Mouse (Mus musculus) limb, embryonic 12.5 days (tissue): ENCODE results near the gene Iqschfp. TPM values are rescaled to one million over a fixed set of nuclear protein-coding genes. Genes with fewer than 3 reads are reported as not detected.

Experiments used
- ATAC-seq: fragments of 200-750 bp; cut with Nextera tagmentation; 2 replicates; pipeline ENCODE4 v1.8.0; 2017; ENCODE audit warnings: low read depth, moderate TSS enrichment; ENCODE audit not compliant: insufficient number of reproducible peaks, insufficient read depth, low FRiP score, low TSS enrichment
- H3K27ac ChIP-seq: fragments of 300-500 bp; sonication (generic); 2 replicates; pipeline ENCODE4 v1.5.1; 2016; ENCODE audit warnings: mild to moderate bottlenecking, moderate library complexity
- H3K27me3 ChIP-seq: fragments of 300-500 bp; sonication (generic); 2 replicates; pipeline ENCODE4 v1.6.1; 2016; ENCODE audit warnings: mild to moderate bottlenecking, moderate library complexity
- H3K36me3 ChIP-seq: fragments of 300-500 bp; sonication (generic); 2 replicates; pipeline ENCODE4 v1.6.1; 2016; ENCODE audit warnings: mild to moderate bottlenecking, moderate library complexity
- H3K4me1 ChIP-seq: fragments of 300-500 bp; sonication (generic); replicated peaks from 2 replicates; pipeline ENCODE4 v1.6.1; 2016
- H3K4me2 ChIP-seq: fragments of 300-500 bp; sonication (generic); 2 replicates; pipeline ENCODE4 v1.6.1; 2016; ENCODE audit warnings: mild to moderate bottlenecking, moderate library complexity
- H3K4me3 ChIP-seq: fragments of 300-500 bp; sonication (generic); replicated peaks from 2 replicates; pipeline ENCODE4 v1.5.1; 2016; ENCODE audit warnings: mild to moderate bottlenecking
- H3K9ac ChIP-seq: fragments of 300-500 bp; sonication (generic); replicated peaks from 2 replicates; pipeline ENCODE4 v1.6.1; 2016; ENCODE audit warnings: mild to moderate bottlenecking, moderate library complexity
- H3K9me3 ChIP-seq: fragments of 300-500 bp; sonication (generic); 2 replicates; pipeline ENCODE4 v1.6.1; 2016; ENCODE audit warnings: mild to moderate bottlenecking, moderate library complexity
- WGBS: fragments of 180-500 bp; shearing (Covaris S2); methylation state at CpG from one replicate; pipeline ENCODE4 v1.1.7; 2016; 5-methylcytosine and 5-hydroxymethylcytosine counted together
- polyA plus RNA-seq: library from polyadenylated mRNA; unstranded; fragments of >200 nt; fragmentation: Nextera tagmentation; extraction: Ambion mirVana; gene quantifications from 2 replicates; pipeline ENCODE4 v1.2.1, GENCODE M21; 2016

Gene Iqschfp
- polyA plus RNA-seq, 1 experiment from 2014 or later = 0.87 TPM

DNA sequence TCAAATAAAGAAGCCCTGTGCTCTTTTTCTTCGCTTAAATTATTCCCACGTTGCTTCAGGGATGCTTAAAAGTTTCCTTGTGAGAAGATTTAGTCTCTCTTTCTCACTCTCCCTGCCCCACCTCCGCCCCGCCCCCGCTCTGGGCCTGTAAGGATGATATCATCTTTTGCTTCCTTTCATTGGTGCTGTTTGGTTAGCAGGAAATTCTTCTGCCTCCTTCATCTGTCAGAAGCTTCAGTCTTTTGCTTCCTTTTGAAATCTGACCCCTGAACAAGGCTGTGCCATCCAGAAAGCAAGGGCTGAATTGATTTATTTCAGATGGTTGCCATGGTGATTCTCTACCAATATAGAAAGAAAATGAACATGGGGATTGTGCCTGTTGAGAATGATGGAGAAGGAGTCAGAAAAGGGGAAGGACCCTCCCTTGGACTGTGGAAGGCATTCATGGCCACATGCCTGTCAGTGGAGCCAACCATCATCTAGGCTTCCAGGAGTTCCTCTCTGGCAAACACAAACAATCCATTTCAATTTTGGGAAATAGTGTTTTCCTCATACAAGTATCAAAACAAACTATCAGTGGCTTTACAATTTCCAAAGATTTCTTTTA lies 62.5 kb downstream of the Iqschfp start:
- Histone ChIP-seq H3K36me3 (no peaks in the 10 kb centered on the region), H3K9me3 (no peaks in the 10 kb centered on the region), H3K4me2 (no peak overlapping the region), H3K9ac (no peak overlapping the region), H3K27me3 (no peaks in the 10 kb centered on the region), H3K4me3 (no peak overlapping the region), H3K4me1 (peaks cover 5% of the 10 kb centered on the region; the same call in 1 of the 2 replicates), H3K27ac (no peak overlapping the region)
- WGBS = 49% methylated on average over 5 of the region's 5 CpGs
- no peak for ATAC-seq

DNA sequence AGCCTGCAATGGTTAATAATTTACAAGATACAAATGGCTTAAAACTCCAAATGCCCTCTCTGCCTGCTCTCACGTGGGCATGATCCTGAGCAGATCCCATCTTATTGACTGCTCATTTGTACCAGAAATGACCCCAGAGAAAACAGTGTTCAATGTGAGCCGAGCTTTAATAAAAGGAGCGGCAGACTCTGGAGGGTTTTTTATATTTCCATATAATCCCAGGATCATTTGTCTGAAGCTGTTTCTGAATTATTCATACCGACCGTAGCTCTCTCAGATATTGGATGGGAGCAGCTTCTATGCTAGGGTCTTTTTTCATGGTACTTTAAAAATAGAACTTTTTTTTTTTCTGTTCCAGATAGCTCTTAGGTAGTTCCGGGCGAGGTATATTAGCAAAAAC lies 67.6 kb downstream of the Iqschfp start:
- H3K27ac ChIP-seq = no peak overlapping the region
- no peak for ATAC-seq
- no peaks in the 10 kb centered on the region for H3K9me3 ChIP-seq
- no peaks in the 10 kb centered on the region for H3K27me3 ChIP-seq
- no peak overlapping the region for H3K4me3 ChIP-seq
- H3K36me3 ChIP-seq = no peaks in the 10 kb centered on the region
- no peak overlapping the region for H3K9ac ChIP-seq
- 63% methylated on average over 7 of the region's 7 CpGs for WGBS
- peaks cover under 1% of the 10 kb centered on the region; the same call in 1 of the 2 replicates for H3K4me1 ChIP-seq
- no peak overlapping the region for H3K4me2 ChIP-seq

DNA sequence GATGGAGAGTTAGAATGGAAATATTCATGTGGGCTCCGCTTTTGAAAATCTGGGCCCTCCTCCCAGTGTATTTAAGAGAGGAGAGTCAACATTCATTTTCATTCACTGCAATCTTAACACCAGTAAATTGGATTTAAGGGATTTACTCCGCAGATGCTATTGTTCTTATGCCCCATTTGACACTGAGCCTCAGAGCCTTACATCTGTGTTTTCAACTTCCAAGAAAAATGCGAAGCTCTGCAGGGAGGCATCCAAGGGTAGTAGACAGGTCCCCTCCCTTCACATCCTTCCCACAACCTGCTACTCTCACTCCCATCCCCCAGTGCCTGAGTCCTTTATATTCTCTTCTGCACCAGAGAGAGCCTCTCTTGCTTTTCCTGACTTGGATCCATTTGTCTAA lies 68.1 kb downstream of the Iqschfp start:
- H3K36me3 ChIP-seq = no peaks in the 10 kb centered on the region
- H3K9me3 ChIP-seq = no peaks in the 10 kb centered on the region
- H3K4me3 ChIP-seq = no peak overlapping the region
- no peak overlapping the region for H3K27ac ChIP-seq
- H3K4me2 ChIP-seq = no peak overlapping the region
- no peaks in the 10 kb centered on the region for H3K4me1 ChIP-seq
- WGBS = 53% methylated on average over 3 of the region's 3 CpGs
- H3K27me3 ChIP-seq = no peaks in the 10 kb centered on the region
- no peak overlapping the region for H3K9ac ChIP-seq
- no peak for ATAC-seq

DNA sequence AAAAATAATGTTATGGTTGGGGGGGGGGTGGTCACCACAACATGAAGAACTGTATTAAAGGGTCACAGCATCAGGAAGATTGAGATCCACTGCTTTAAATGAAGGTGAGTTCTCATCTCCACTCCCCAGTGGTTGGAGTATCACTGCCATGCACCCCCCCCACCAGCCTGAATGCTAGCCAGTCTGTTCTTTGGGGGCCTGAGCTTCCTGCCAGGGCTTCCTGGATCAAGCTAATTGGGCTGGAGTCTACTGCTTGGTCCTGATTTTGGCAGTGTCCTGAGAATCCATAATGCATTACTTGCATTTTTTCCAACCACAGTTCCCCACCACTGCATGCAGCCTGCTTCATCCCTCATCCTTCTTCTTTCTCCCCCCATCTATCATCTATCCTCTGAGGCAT lies 68.7 kb downstream of the Iqschfp start:
- no peaks in the 10 kb centered on the region for H3K36me3 ChIP-seq
- no peak overlapping the region for H3K9ac ChIP-seq
- H3K4me3 ChIP-seq = no peak overlapping the region
- no peak overlapping the region for H3K4me2 ChIP-seq
- no peak overlapping the region for H3K27ac ChIP-seq
- ATAC-seq = no peak
- no peaks in the 10 kb centered on the region for H3K4me1 ChIP-seq
- no peaks in the 10 kb centered on the region for H3K27me3 ChIP-seq
- H3K9me3 ChIP-seq = no peaks in the 10 kb centered on the region

DNA sequence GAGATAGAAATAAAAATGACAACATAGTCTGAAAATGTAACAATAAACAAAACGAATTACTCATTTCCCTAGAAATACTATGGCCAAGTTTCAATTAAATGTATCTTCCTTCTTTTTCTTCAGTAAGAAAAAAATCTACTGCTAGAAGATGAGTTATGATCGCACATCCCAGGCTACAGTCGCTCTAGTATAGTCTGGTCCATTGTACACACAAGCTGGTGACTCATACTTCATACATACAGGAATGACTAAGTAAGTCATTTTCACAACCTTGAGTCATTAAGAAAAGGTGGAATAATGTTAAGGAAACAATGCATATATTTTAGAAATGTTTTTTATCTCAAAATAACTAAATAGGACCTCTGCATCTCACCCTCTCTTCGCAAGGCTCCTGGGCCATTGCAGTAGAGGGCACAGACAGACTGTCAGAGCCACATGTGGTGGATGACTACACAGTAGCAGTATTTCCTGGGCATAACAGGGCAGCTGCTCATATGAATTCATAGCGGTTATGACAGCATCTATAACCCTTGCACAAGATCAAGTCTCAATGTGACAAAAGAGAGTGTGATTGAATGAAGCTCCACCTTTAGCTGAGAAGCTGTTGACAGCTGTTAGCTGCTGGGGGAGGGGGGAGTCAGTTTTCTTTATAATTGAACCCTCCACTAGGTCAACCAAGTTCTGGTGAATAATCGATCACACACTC lies 70.1 kb downstream of the Iqschfp start:
- H3K27me3 ChIP-seq = no peaks in the 10 kb centered on the region
- H3K4me2 ChIP-seq = no peak overlapping the region
- H3K9ac ChIP-seq = no peak overlapping the region
- H3K36me3 ChIP-seq = no peaks in the 10 kb centered on the region
- no peaks in the 10 kb centered on the region for H3K9me3 ChIP-seq
- 88% methylated on average over 6 of the region's 6 CpGs for WGBS
- no peaks in the 10 kb centered on the region for H3K4me1 ChIP-seq
- H3K4me3 ChIP-seq = no peak overlapping the region
- ATAC-seq = no peak
- H3K27ac ChIP-seq = no peak overlapping the region

DNA sequence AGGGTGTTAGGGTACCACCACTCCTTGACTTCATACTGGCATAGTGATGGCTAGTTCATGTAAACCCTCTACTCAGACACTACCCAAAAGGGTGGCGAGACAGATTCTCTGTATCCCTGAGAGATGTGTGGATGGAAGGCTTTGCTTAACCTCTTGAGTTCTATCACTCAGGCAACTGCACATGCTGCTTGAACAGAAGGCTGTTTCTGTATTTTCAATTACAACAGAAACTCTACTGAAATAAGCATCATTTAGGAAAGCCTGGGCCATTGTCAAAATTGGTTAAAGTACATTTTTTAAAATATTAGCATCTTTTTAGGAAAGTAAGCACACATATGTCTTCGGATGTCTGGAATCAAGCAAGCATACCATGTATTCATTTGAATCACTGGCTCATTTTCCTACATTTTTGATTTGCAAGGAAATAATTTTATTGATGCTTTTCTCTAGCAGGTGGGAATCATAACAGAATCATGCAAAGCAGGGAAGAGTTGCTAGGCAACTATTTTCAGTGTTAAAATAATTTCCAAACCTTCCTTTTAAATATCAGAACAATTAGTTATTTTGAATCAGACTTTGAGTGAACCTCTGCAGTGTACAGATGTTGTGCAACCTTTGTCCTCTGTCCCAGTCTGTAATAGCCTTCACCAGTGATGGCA lies 82.4 kb downstream of the Iqschfp start:
- no peaks in the 10 kb centered on the region for H3K36me3 ChIP-seq
- H3K9me3 ChIP-seq = peaks cover 8% of the 10 kb centered on the region; the same call in 1 of the 2 replicates
- WGBS = 95% methylated on average over 2 of the region's 2 CpGs
- no peak overlapping the region for H3K27ac ChIP-seq
- H3K4me2 ChIP-seq = no peak overlapping the region
- no peak for ATAC-seq
- H3K9ac ChIP-seq = no peak overlapping the region
- H3K4me3 ChIP-seq = no peak overlapping the region
- no peaks in the 10 kb centered on the region for H3K4me1 ChIP-seq
- no peaks in the 10 kb centered on the region for H3K27me3 ChIP-seq

DNA sequence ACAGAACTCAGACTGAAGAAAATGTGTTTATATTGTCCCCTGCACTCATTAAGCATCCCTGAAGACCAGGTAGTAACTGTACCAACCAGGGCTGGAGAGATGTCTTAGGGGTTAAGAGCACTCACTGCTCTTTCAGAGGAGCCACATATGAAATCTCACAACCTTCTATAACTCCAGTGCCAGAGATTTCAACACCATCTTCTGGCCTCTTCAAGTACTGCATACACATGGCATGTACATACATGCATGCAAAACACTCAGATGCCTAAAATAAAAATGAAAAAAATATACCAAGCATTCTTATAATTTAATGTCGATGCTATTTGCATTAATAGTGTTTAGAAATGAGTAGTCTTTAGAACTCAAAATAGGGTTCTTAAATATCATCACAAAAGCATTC lies 88.0 kb downstream of the Iqschfp start:
- no peaks in the 10 kb centered on the region for H3K9me3 ChIP-seq
- H3K4me1 ChIP-seq = no peaks in the 10 kb centered on the region
- H3K36me3 ChIP-seq = no peaks in the 10 kb centered on the region
- WGBS = 92% methylated on average over 1 of the region's 1 CpGs
- H3K27ac ChIP-seq = no peak overlapping the region
- H3K9ac ChIP-seq = no peak overlapping the region
- H3K4me3 ChIP-seq = no peak overlapping the region
- no peak for ATAC-seq
- no peaks in the 10 kb centered on the region for H3K27me3 ChIP-seq
- H3K4me2 ChIP-seq = no peak overlapping the region

DNA sequence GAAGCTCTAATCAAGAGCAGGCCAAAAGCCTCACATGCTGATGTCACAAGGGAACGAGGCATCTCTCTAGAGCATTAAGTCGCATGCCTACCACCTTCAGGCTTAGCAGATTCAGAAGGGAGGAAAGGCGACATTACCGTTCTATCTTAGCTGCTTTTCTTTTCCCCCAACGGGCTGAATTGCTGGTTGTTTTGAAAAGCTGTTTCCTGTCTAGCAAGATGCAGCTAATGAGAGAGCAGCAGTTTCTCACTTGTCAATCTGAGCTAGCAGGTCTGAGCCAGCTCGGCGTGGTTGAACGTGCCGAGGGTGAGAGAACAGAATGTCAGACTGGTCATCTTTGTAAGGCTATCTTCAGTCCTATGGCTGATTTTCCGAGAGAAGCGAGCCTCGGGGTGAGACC lies 91.3 kb downstream of the Iqschfp start:
- Histone ChIP-seq H3K27ac (no peak overlapping the region), H3K9ac (no peak overlapping the region), H3K4me3 (no peak overlapping the region), H3K4me2 (no peak overlapping the region), H3K4me1 (no peaks in the 10 kb centered on the region), H3K36me3 (no peaks in the 10 kb centered on the region), H3K27me3 (no peaks in the 10 kb centered on the region), H3K9me3 (no peaks in the 10 kb centered on the region)
- 40% methylated on average over 12 of the region's 12 CpGs for WGBS
- no peak for ATAC-seq

DNA sequence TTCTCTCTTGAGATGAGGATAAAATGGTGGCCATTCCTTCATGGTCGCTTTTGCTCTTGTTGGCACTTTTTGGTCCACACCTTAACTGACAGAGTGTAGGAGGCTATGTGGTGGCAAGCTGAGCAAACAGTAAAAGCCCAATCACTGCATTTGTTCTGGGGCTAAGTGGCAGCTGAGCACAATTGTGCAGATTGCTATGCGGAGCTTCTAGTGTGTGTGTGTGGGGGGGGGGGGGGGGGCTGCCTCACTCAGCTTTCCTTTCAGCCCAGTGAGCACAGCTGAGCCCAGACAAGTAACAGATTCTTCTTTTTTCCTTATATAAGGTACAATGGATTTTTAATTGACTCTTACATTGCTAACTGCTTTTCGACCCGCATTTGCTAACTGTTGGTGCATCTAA lies 110.4 kb downstream of the Iqschfp start:
- 89% methylated on average over 4 of the region's 4 CpGs for WGBS

DNA sequence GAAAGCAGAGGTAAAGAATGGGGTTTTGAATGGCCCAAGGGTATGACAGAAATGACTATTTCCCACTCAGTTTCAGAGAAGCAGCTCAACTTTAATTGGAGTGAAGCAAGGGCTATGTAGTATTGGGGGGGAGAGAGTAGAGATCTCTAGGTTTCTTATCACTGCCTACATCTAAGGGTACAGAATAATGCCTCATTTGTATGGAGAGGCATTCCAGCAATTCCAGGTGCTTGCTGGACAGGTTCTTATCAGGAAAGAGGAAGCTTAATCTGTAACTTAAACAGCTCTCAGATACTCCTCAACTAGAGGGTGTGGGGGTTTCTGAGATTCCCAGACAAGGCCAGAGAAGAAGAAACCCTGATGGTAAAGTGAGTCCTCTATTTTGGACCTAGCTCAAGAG lies 120.3 kb downstream of the Iqschfp start:
- Histone ChIP-seq H3K4me1 (no peaks in the 10 kb centered on the region), H3K27ac (no peak overlapping the region), H3K36me3 (no peaks in the 10 kb centered on the region), H3K4me2 (no peak overlapping the region), H3K27me3 (no peaks in the 10 kb centered on the region), H3K4me3 (no peak overlapping the region), H3K9me3 (no peaks in the 10 kb centered on the region), H3K9ac (no peak overlapping the region)
- no peak for ATAC-seq

More for the DNA sequence above, 110.4 kb downstream of the Iqschfp start:
- no peaks in the 10 kb centered on the region for H3K36me3 ChIP-seq
- no peak overlapping the region for H3K27ac ChIP-seq
- no peaks in the 10 kb centered on the region for H3K27me3 ChIP-seq
- H3K9me3 ChIP-seq = no peaks in the 10 kb centered on the region
- no peak overlapping the region for H3K4me2 ChIP-seq
- H3K9ac ChIP-seq = no peak overlapping the region
- no peak overlapping the region for H3K4me3 ChIP-seq
- no peak for ATAC-seq
- no peaks in the 10 kb centered on the region for H3K4me1 ChIP-seq

DNA sequence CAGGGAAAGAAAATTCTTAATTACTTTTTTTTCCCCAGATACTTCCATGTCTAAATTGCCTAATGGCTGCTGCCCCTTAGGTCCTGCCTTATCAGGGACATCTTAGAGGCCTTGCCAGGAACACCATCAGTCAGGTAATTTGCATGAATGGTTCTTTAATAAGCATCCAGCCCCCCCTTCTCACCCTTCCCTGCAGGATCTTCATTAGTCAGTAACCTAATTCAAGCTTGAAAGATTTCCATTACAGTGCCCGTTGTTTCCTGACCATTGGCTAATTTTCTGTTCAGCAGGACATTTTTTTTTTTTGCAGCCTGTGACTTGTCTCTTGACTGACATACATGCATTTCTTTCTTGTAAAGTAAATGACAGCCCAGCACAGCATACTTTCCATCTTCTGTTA lies 123.8 kb downstream of the Iqschfp start:
- no peak overlapping the region for H3K9ac ChIP-seq
- no peaks in the 10 kb centered on the region for H3K27me3 ChIP-seq
- H3K4me3 ChIP-seq = no peak overlapping the region
- H3K4me2 ChIP-seq = no peak overlapping the region
- ATAC-seq = no peak
- H3K36me3 ChIP-seq = no peaks in the 10 kb centered on the region
- H3K9me3 ChIP-seq = no peaks in the 10 kb centered on the region
- H3K27ac ChIP-seq = no peak overlapping the region
- H3K4me1 ChIP-seq = no peaks in the 10 kb centered on the region
- 56% methylated on average over 1 of the region's 1 CpGs for WGBS
